Mouse (Mus musculus): ENCODE measurements around the gene Parva. TPM values are rescaled to one million over a fixed set of nuclear protein-coding genes. Genes with fewer than 3 reads are reported as not detected.

Parva gene
- polyA plus RNA-seq, 1 experiment from 2014 or later, result 37.4 TPM

DNA sequence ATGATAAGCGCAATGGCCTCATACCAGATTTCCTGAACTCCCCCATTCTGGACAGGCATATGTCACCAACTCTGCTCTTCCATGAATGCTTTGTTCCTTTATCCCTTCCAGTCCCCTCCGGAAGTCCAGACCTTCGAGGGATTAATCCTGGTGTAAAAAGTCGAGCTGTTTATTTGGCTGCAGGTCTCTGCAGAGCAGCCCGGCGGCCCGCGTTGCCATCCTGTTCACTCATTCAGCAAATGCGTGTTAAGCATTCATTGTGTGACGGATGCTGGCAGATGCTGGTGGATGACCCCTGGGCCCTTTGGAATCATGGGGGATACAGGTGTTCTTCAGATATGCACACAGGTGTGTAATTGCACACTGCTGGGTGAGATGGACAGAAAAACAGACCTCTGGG is 98.9 kb downstream of the Parva start:
- Histone ChIP-seq H3K27me3 (replicated peaks; ENCODE audit: control insufficient read depth, insufficient read depth, low read length) (no peaks in the 10 kb centered on the region), H3K4me3 (ENCODE audit: low read depth, low read length) (no peak overlapping the region), H3K27ac (ENCODE audit: low read depth, low read length) (no peak overlapping the region), H3K9me3 (ENCODE audit: control insufficient read depth) (no peaks in the 10 kb centered on the region), H3K36me3 (ENCODE audit: control insufficient read depth, insufficient read depth) (no peaks in the 10 kb centered on the region), H3K4me2 (replicated peaks; ENCODE audit: low read depth) (no peak overlapping the region), H3K9ac (ENCODE audit: low read depth, low read length) (no peak overlapping the region), H3K4me1 (replicated peaks; ENCODE audit: control insufficient read depth, insufficient read depth, low read length) (no peaks in the 10 kb centered on the region)
- no peak for TF ChIP-seq CTCF (IDR thresholded peaks at IDR 0.05; ENCODE audit: low read depth)
- no peak for ATAC-seq
- WGBS, result 79% methylated on average over 10 of the region's 10 CpGs

DNA sequence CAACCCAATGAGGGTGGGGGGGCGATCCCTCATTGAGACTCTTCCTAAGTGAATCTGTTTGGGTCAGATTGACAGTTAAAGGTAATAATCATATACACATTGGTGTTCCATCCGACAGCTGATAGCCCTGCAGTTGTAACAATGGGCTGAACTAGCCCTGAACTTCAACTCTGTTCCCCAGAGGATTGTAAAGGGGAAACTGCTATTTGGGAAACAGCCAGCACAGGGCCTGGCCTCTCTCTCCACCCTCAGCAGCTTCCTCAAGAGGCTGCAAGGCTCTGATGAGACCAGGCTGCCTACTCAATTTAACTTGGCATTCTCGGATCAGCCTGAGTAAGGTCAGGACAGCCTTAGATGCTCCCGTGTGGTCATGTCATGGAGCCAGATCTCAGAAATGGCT is 99.9 kb downstream of the Parva start:
- H3K36me3 ChIP-seq (ENCODE audit: control insufficient read depth, insufficient read depth), result no peaks in the 10 kb centered on the region
- no peak for TF ChIP-seq CTCF (IDR thresholded peaks at IDR 0.05; ENCODE audit: low read depth)
- H3K9ac ChIP-seq (ENCODE audit: low read depth, low read length), result no peak overlapping the region
- no peak overlapping the region for H3K4me3 ChIP-seq (ENCODE audit: low read depth, low read length)
- H3K9me3 ChIP-seq (ENCODE audit: control insufficient read depth), result no peaks in the 10 kb centered on the region
- ATAC-seq, result no peak
- no peak overlapping the region for H3K4me2 ChIP-seq (replicated peaks; ENCODE audit: low read depth)
- no peaks in the 10 kb centered on the region for H3K27me3 ChIP-seq (replicated peaks; ENCODE audit: control insufficient read depth, insufficient read depth, low read length)
- no peak overlapping the region for H3K27ac ChIP-seq (ENCODE audit: low read depth, low read length)
- H3K4me1 ChIP-seq (replicated peaks; ENCODE audit: control insufficient read depth, insufficient read depth, low read length), result no peaks in the 10 kb centered on the region
- whole genome bisulfite sequencing, result 68% methylated on average over 4 of the region's 4 CpGs

DNA sequence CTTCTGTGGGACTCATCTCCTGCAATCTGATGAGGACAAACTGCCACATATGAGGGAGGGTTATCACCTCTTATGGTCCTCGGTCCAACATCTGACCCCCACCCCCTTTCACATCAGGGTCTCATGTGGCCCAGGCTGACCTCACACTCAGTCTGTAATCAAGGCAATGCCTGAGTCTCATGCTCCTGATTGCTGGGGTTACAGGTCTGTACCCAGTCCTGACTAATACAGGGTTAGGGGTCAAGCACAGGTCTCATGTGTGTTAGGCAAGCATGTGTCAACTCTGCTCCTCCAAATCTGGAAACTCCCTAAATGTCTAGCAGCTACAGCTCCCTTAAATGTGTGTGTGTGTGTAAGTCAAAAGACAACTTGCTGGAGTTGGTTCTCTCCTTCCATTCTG is 100.8 kb downstream of the Parva start:
- Histone ChIP-seq H3K9ac (ENCODE audit: low read depth, low read length) (no peak overlapping the region), H3K4me2 (replicated peaks; ENCODE audit: low read depth) (no peak overlapping the region), H3K36me3 (ENCODE audit: control insufficient read depth, insufficient read depth) (no peaks in the 10 kb centered on the region), H3K27me3 (replicated peaks; ENCODE audit: control insufficient read depth, insufficient read depth, low read length) (no peaks in the 10 kb centered on the region), H3K4me3 (ENCODE audit: low read depth, low read length) (no peak overlapping the region), H3K4me1 (replicated peaks; ENCODE audit: control insufficient read depth, insufficient read depth, low read length) (no peaks in the 10 kb centered on the region), H3K27ac (ENCODE audit: low read depth, low read length) (no peak overlapping the region), H3K9me3 (ENCODE audit: control insufficient read depth) (no peaks in the 10 kb centered on the region)
- no peak for ATAC-seq
- WGBS, result 89% methylated on average over 1 of the region's 1 CpGs
- no peak for TF ChIP-seq CTCF (IDR thresholded peaks at IDR 0.05; ENCODE audit: low read depth)

GRCm38 (mm10) chr7:112528582-112529360 is 101.5 kb downstream of the Parva start:
- no peak overlapping the region for H3K27ac ChIP-seq (ENCODE audit: low read depth, low read length)
- WGBS, result 36% methylated on average over 6 of the region's 6 CpGs

DNA sequence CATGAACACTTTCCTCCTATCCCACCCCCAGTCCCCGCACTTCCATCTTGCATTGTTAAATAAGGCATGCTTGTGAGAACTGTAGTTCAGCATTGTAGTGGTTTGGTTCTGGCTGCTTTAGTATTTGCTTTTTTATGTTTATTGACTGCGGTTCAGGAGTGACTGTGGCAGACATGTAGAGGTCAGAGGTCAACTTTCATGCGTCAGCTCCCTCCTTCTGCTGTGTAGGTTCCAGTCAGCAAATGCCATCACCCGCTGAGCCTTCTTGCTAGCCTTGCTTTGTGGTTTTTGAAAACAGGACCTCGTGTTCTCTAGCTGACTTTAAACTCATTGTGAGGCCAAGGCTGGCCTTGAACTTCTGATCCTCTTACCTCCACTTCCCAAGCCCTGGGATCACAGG is 103.6 kb downstream of the Parva start:
- Histone ChIP-seq H3K9ac (ENCODE audit: low read depth, low read length) (no peak overlapping the region), H3K36me3 (ENCODE audit: control insufficient read depth, insufficient read depth) (no peaks in the 10 kb centered on the region), H3K27ac (ENCODE audit: low read depth, low read length) (no peak overlapping the region), H3K4me2 (replicated peaks; ENCODE audit: low read depth) (no peak overlapping the region), H3K4me3 (ENCODE audit: low read depth, low read length) (no peak overlapping the region), H3K27me3 (replicated peaks; ENCODE audit: control insufficient read depth, insufficient read depth, low read length) (no peaks in the 10 kb centered on the region), H3K9me3 (ENCODE audit: control insufficient read depth) (no peaks in the 10 kb centered on the region), H3K4me1 (replicated peaks; ENCODE audit: control insufficient read depth, insufficient read depth, low read length) (peaks cover 4% of the 10 kb centered on the region)
- TF ChIP-seq CTCF (IDR thresholded peaks at IDR 0.05; ENCODE audit: low read depth), result no peak
- WGBS, result 58% methylated on average over 5 of the region's 5 CpGs
- no peak for ATAC-seq

More at GRCm38 (mm10) chr7:112528582-112529360, 101.5 kb downstream of the Parva start:
- Histone ChIP-seq H3K4me1 (replicated peaks; ENCODE audit: control insufficient read depth, insufficient read depth, low read length) (no peaks in the 10 kb centered on the region), H3K4me3 (ENCODE audit: low read depth, low read length) (no peak overlapping the region), H3K27me3 (replicated peaks; ENCODE audit: control insufficient read depth, insufficient read depth, low read length) (no peaks in the 10 kb centered on the region), H3K36me3 (ENCODE audit: control insufficient read depth, insufficient read depth) (no peaks in the 10 kb centered on the region), H3K9ac (ENCODE audit: low read depth, low read length) (no peak overlapping the region), H3K4me2 (replicated peaks; ENCODE audit: low read depth) (no peak overlapping the region), H3K9me3 (ENCODE audit: control insufficient read depth) (no peaks in the 10 kb centered on the region)
- no peak for TF ChIP-seq CTCF (IDR thresholded peaks at IDR 0.05; ENCODE audit: low read depth)
- ATAC-seq, result no peak; the same call in 1 of the 2 replicates

DNA sequence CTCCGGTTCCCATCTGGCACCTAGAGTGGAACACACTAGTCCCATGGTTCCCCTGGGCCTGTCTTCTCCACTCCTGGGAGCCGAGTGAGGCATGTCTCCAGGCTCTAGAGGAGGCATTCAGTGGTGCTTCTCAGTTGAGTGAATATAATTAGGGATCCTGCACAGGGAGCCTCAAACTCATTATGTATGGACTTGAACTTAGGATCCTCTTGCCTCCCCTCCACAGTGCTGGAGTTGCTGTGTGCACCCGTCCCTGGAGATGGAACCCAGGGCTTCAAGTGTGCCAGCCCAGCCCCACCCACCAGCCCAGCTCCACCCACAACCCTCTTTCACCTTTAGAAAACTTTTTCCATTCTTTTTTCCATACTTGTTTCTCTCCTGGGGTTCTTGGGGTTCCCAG is 106.8 kb downstream of the Parva start:
- H3K27ac ChIP-seq (ENCODE audit: low read depth, low read length), result no peak overlapping the region
- H3K9me3 ChIP-seq (ENCODE audit: control insufficient read depth), result 0 out of 2 replicates have a peak, but pooled peaks cover 3% of the 10 kb centered on the region
- no peak for ATAC-seq

More for the DNA sequence above, 106.8 kb downstream of the Parva start:
- Histone ChIP-seq H3K4me1 (replicated peaks; ENCODE audit: control insufficient read depth, insufficient read depth, low read length) (peaks cover 4% of the 10 kb centered on the region), H3K9ac (ENCODE audit: low read depth, low read length) (no peak overlapping the region), H3K4me2 (replicated peaks; ENCODE audit: low read depth) (no peak overlapping the region), H3K4me3 (ENCODE audit: low read depth, low read length) (no peak overlapping the region), H3K27me3 (replicated peaks; ENCODE audit: control insufficient read depth, insufficient read depth, low read length) (no peaks in the 10 kb centered on the region), H3K36me3 (ENCODE audit: control insufficient read depth, insufficient read depth) (no peaks in the 10 kb centered on the region)
- 82% methylated on average over 3 of the region's 3 CpGs for WGBS
- TF ChIP-seq CTCF (IDR thresholded peaks at IDR 0.05; ENCODE audit: low read depth), result no peak
